14 mouse cellular contexts compared by ENCODE assay signal in the genomic region with DNA sequence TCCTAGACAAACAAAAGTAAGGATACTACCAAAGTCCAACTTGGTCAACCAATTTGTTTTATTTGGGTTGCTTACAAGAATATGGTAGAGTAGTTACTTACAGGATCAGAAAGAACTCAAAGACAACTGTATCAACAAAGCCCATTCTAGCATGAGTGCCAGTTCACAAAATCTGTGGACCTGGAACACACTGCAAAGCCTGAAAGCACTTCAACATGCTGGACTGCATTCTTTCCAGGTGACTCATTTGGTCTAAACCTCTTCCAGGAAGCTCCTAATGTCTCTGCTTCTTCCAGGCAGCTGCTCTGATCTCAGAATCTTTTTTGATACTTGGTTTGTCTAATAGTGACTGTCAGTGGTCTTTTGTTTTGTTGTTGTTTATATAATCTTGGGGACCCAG.
A peak's percentile ranks its signal among the peaks of the same experiment; 100 is the strongest.
DNase-seq lines count a peak whose midpoint lies in the region; ATAC-seq and TF ChIP-seq lines count a peak whose summit lies in the region.
"Had no signal": no experiment of that assay in that cellular context is flagged by ENCODE, and none has a peak within 500 bp of the region (broad histone marks: within the 10 kb centered on the region; RNA-seq: fewer than 3 reads in every experiment).

No protein-coding gene starts in this region.

- no peak overlapping the region for H3K4me3 ChIP-seq in embryonic facial prominence, embryonic 14.5 days (ENCODE audit: low read depth, low read length)
- H3K4me3 ChIP-seq in embryonic facial prominence, embryonic 10.5 days, result no peak overlapping the region
- H3K4me3 ChIP-seq in limb, embryonic 14.5 days (replicated peaks; ENCODE audit: low read length), result no peak overlapping the region
- no peak overlapping the region for H3K4me3 ChIP-seq in limb, embryonic 10.5 days
- no peak overlapping the region for H3K4me3 ChIP-seq in lung, embryonic 14.5 days (ENCODE audit: low read depth, low read length)
- H3K4me3 ChIP-seq in stomach, postnatal 0 days (ENCODE audit: low read depth, low read length), result no peak overlapping the region
- no peak overlapping the region for H3K4me3 ChIP-seq in forebrain, embryonic 10.5 days
- H3K4me3 ChIP-seq: heart, embryonic 10.5 days; liver, embryonic 12.5 days; midbrain, embryonic 13.5 days had no signal

- no peaks in the 10 kb centered on the region for H3K27me3 ChIP-seq in embryonic facial prominence, embryonic 14.5 days (replicated peaks; ENCODE audit: control insufficient read depth, insufficient read depth, low read length)
- no peaks in the 10 kb centered on the region for H3K27me3 ChIP-seq in embryonic facial prominence, embryonic 10.5 days (replicated peaks; ENCODE audit: low read depth, poor library complexity, severe bottlenecking)
- H3K27me3 ChIP-seq in limb, embryonic 14.5 days (ENCODE audit: control insufficient read depth, insufficient read depth, low read length), result no peaks in the 10 kb centered on the region
- H3K27me3 ChIP-seq in limb, embryonic 10.5 days (ENCODE audit: low read depth, poor library complexity, severe bottlenecking), result no peaks in the 10 kb centered on the region
- no peaks in the 10 kb centered on the region for H3K27me3 ChIP-seq in lung, embryonic 14.5 days (ENCODE audit: insufficient read depth, low read length)
- no peaks in the 10 kb centered on the region for H3K27me3 ChIP-seq in stomach, postnatal 0 days (ENCODE audit: control insufficient read depth, insufficient read depth, low read length)
- H3K27me3 ChIP-seq in forebrain, embryonic 10.5 days (ENCODE audit: poor library complexity, severe bottlenecking), result no peaks in the 10 kb centered on the region
- H3K27me3 ChIP-seq: liver, embryonic 12.5 days; midbrain, embryonic 13.5 days had no signal

- no peak overlapping the region for H3K27ac ChIP-seq in embryonic facial prominence, embryonic 14.5 days (replicated peaks; ENCODE audit: low read depth, low read length)
- no peak overlapping the region for H3K27ac ChIP-seq in embryonic facial prominence, embryonic 10.5 days (replicated peaks)
- H3K27ac ChIP-seq in limb, embryonic 14.5 days (replicated peaks; ENCODE audit: low read depth, low read length), result no peak overlapping the region
- no peak overlapping the region for H3K27ac ChIP-seq in limb, embryonic 10.5 days
- H3K27ac ChIP-seq in lung, embryonic 14.5 days (ENCODE audit: low read depth), result peak overlapping the region; percentile 33; the same call in 1 of the 2 replicates
- H3K27ac ChIP-seq in stomach, postnatal 0 days (replicated peaks), result no peak overlapping the region
- H3K27ac ChIP-seq in forebrain, embryonic 10.5 days, result no peak overlapping the region
- H3K27ac ChIP-seq: heart, embryonic 10.5 days; hindbrain, embryonic 14.5 days; liver, embryonic 12.5 days; midbrain, embryonic 13.5 days had no signal

- TF ChIP-seq EP300 in stomach, postnatal 0 days (optimal IDR thresholded peaks at IDR 0.05), result no peak

- H3K36me3 ChIP-seq in embryonic facial prominence, embryonic 14.5 days (ENCODE audit: control insufficient read depth, insufficient read depth, low read length), result no peaks in the 10 kb centered on the region
- no peaks in the 10 kb centered on the region for H3K36me3 ChIP-seq in embryonic facial prominence, embryonic 10.5 days (replicated peaks)
- no peaks in the 10 kb centered on the region for H3K36me3 ChIP-seq in limb, embryonic 14.5 days (ENCODE audit: control insufficient read depth, insufficient read depth, low read length)
- no peaks in the 10 kb centered on the region for H3K36me3 ChIP-seq in limb, embryonic 10.5 days
- no peaks in the 10 kb centered on the region for H3K36me3 ChIP-seq in lung, embryonic 14.5 days (ENCODE audit: insufficient read depth)
- no peaks in the 10 kb centered on the region for H3K36me3 ChIP-seq in stomach, postnatal 0 days (ENCODE audit: control insufficient read depth, insufficient read depth, low read length)
- no peaks in the 10 kb centered on the region for H3K36me3 ChIP-seq in forebrain, embryonic 10.5 days (replicated peaks)
- H3K36me3 ChIP-seq: heart, embryonic 10.5 days; liver, embryonic 12.5 days; midbrain, embryonic 13.5 days had no signal

- no peak overlapping the region for H3K4me2 ChIP-seq in embryonic facial prominence, embryonic 14.5 days (ENCODE audit: low read depth, low read length)
- no peak overlapping the region for H3K4me2 ChIP-seq in limb, embryonic 14.5 days (replicated peaks; ENCODE audit: low read depth, low read length, severe bottlenecking)
- no peak overlapping the region for H3K4me2 ChIP-seq in lung, embryonic 14.5 days
- H3K4me2 ChIP-seq in stomach, postnatal 0 days (replicated peaks; ENCODE audit: low read depth), result no peak overlapping the region
- H3K4me2 ChIP-seq: hindbrain, embryonic 14.5 days; liver, embryonic 12.5 days; midbrain, embryonic 13.5 days had no signal

- H3K9me3 ChIP-seq in embryonic facial prominence, embryonic 14.5 days (ENCODE audit: control insufficient read depth, low read length), result peaks cover 6% of the 10 kb centered on the region; the same call in 1 of the 2 replicates
- no peaks in the 10 kb centered on the region for H3K9me3 ChIP-seq in embryonic facial prominence, embryonic 10.5 days
- no peaks in the 10 kb centered on the region for H3K9me3 ChIP-seq in limb, embryonic 14.5 days (ENCODE audit: control insufficient read depth, low read length)
- H3K9me3 ChIP-seq in limb, embryonic 10.5 days (replicated peaks), result no peaks in the 10 kb centered on the region
- H3K9me3 ChIP-seq in lung, embryonic 14.5 days (ENCODE audit: low read depth, low read length), result peaks cover 5% of the 10 kb centered on the region; the same call in 1 of the 2 replicates
- H3K9me3 ChIP-seq in stomach, postnatal 0 days (ENCODE audit: control insufficient read depth, low read length), result no peaks in the 10 kb centered on the region
- H3K9me3 ChIP-seq in forebrain, embryonic 10.5 days, result no peaks in the 10 kb centered on the region
- H3K9me3 ChIP-seq: heart, embryonic 10.5 days; liver, embryonic 12.5 days; midbrain, embryonic 13.5 days had no signal

- H3K9ac ChIP-seq in embryonic facial prominence, embryonic 14.5 days (ENCODE audit: low read depth, low read length), result no peak overlapping the region
- H3K9ac ChIP-seq in limb, embryonic 14.5 days (ENCODE audit: low read depth, low read length, severe bottlenecking), result no peak overlapping the region
- H3K9ac ChIP-seq in lung, embryonic 14.5 days, result no peak overlapping the region
- no peak overlapping the region for H3K9ac ChIP-seq in stomach, postnatal 0 days (ENCODE audit: low read length)
- H3K9ac ChIP-seq: hindbrain, embryonic 14.5 days; liver, embryonic 12.5 days; midbrain, embryonic 13.5 days had no signal

- no peak for TF ChIP-seq CTCF in lung, embryonic 14.5 days (IDR thresholded peaks at IDR 0.05; ENCODE audit: low read depth)
- TF ChIP-seq CTCF in stomach, postnatal 0 days (IDR thresholded peaks at IDR 0.05; ENCODE audit: low read depth), result no peak

- H3K4me1 ChIP-seq in embryonic facial prominence, embryonic 14.5 days (ENCODE audit: control insufficient read depth, insufficient read depth, low read length), result no peaks in the 10 kb centered on the region
- no peaks in the 10 kb centered on the region for H3K4me1 ChIP-seq in embryonic facial prominence, embryonic 10.5 days
- H3K4me1 ChIP-seq in limb, embryonic 14.5 days (ENCODE audit: control insufficient read depth, insufficient read depth, low read length), result no peaks in the 10 kb centered on the region
- no peaks in the 10 kb centered on the region for H3K4me1 ChIP-seq in limb, embryonic 10.5 days
- no peaks in the 10 kb centered on the region for H3K4me1 ChIP-seq in lung, embryonic 14.5 days (ENCODE audit: insufficient read depth)
- no peaks in the 10 kb centered on the region for H3K4me1 ChIP-seq in stomach, postnatal 0 days (replicated peaks; ENCODE audit: control insufficient read depth, insufficient read depth)
- no peaks in the 10 kb centered on the region for H3K4me1 ChIP-seq in forebrain, embryonic 10.5 days
- H3K4me1 ChIP-seq: heart, embryonic 10.5 days; liver, embryonic 12.5 days; midbrain, embryonic 13.5 days had no signal

- peak; percentile 57 for DNase-seq in embryonic facial prominence, embryonic 14.5 days (ENCODE audit: low spot score)
- no peak for DNase-seq in embryonic facial prominence, embryonic 10.5 days (ENCODE audit: low spot score)
- peak; percentile 26 for DNase-seq in limb, embryonic 14.5 days (ENCODE audit: low spot score)
- no peak for DNase-seq in limb, embryonic 10.5 days (ENCODE audit: low spot score)
- DNase-seq in lung, embryonic 14.5 days, result peak; percentile 74
- DNase-seq in stomach, postnatal 0 days (ENCODE audit: low spot score), result peak; percentile 46
- no peak for DNase-seq in left cerebral cortex, adult 11 months (ENCODE audit: low spot score)
- no peak for DNase-seq in forebrain, embryonic 10.5 days (ENCODE audit: extremely low spot score, low spot score)
- DNase-seq: cerebellum, postnatal 14 days; right cerebral cortex, postnatal 25 days had no signal

- no peak for TF ChIP-seq POLR2A in limb, embryonic 14.5 days (IDR thresholded peaks at IDR 0.05; ENCODE audit: borderline replicate concordance, extremely low read depth, insufficient read depth, insufficient read length)

- ATAC-seq in embryonic facial prominence, embryonic 14.5 days (ENCODE audit: low read depth), result no peak
- ATAC-seq in limb, embryonic 14.5 days (ENCODE audit: low FRiP score, low read depth), result no peak
- peak; percentile 88 for ATAC-seq in lung, embryonic 14.5 days (ENCODE audit: insufficient read depth)
- peak; percentile 75 for ATAC-seq in stomach, postnatal 0 days (ENCODE audit: low FRiP score, low TSS enrichment)
- ATAC-seq: liver, embryonic 12.5 days; midbrain, embryonic 13.5 days had no signal

Comparison
In these comparisons a context has a peak if more than half of its experiments do, and no peak if none do; other contexts are left out.
1. DNase-seq: peak in embryonic facial prominence, embryonic 14.5 days (single experiment), limb, embryonic 14.5 days (single experiment), lung, embryonic 14.5 days (single experiment) and stomach, postnatal 0 days (single experiment); none in embryonic facial prominence, embryonic 10.5 days (single experiment), limb, embryonic 10.5 days (single experiment), left cerebral cortex, adult 11 months (single experiment) and forebrain, embryonic 10.5 days (single experiment).
2. ATAC-seq: peak in lung, embryonic 14.5 days (single experiment) and stomach, postnatal 0 days (single experiment); none in embryonic facial prominence, embryonic 14.5 days (single experiment) and limb, embryonic 14.5 days (single experiment).